Mouse (Mus musculus): ENCODE results near the gene Ttc26.

- TF ChIP-seq GATA1 (IDR thresholded peaks at IDR 0.05; ENCODE audit: borderline replicate concordance, low read length) (no peak), FLI1 (IDR thresholded peaks at IDR 0.05; ENCODE audit: low read length) (no peak)
Measured at GRCm38 (mm10) chr6:38361065-38361464, 20.2 kb upstream of the Ttc26 start.

Measured in megakaryocyte, embryonic 14.5 days (primary cell).